Mouse (Mus musculus) heart, adult 2 months (tissue): ENCODE data around the gene Gm43064. TPM values are rescaled to one million over a fixed set of nuclear protein-coding genes. Genes with fewer than 3 reads are reported as not detected.
"Not testable (repeated sequence)": the region's sequence is repeated elsewhere in the genome, so short reads cannot be mapped to it uniquely, and the experiment has no call there.

ENCODE experiments used
- DNase-seq, 2 experiments: peaks; one replicate each; pipeline ENCODE4 v3.0.0; 2021
- H3K27ac ChIP-seq: fragments of 200-600 bp; 2 replicates; pipeline ENCODE4 v1.8.1; 2022
- H3K27me3 ChIP-seq: fragments of 200-500 bp; 2 replicates; pipeline ENCODE4 v1.6.1; 2012; ENCODE audit warnings: mild to moderate bottlenecking, low read length, inconsistent platforms, mixed read lengths; ENCODE audit not compliant: control insufficient read depth, insufficient read depth
- H3K36me3 ChIP-seq: fragments of 200-500 bp; 2 replicates; pipeline ENCODE4 v1.6.1; 2012; ENCODE audit warnings: low read length, inconsistent platforms; ENCODE audit not compliant: control insufficient read depth, insufficient read depth
- H3K4me1 ChIP-seq: fragments of 200-500 bp; 2 replicates; pipeline ENCODE4 v1.6.1; 2011; ENCODE audit warnings: low read length; ENCODE audit not compliant: control insufficient read depth, insufficient read depth
- H3K4me3 ChIP-seq: fragments of 200-600 bp; 2 replicates; pipeline ENCODE4 v1.8.1; 2022
- H3K79me2 ChIP-seq: fragments of 200-500 bp; replicated peaks from 2 replicates; pipeline ENCODE4 v1.6.1; 2012; ENCODE audit warnings: mild to moderate bottlenecking, inconsistent platforms, low read length, moderate library complexity, mixed read lengths; ENCODE audit not compliant: control insufficient read depth, insufficient read depth
- H3K9ac ChIP-seq: fragments of 200-500 bp; 2 replicates; pipeline ENCODE4 v1.6.1; 2012; ENCODE audit warnings: low read depth, mild to moderate bottlenecking, control low read depth, inconsistent platforms, low read length, mixed read lengths
- CTCF ChIP-seq: fragments of 200-600 bp; IDR thresholded peaks from 2 replicates; pipeline ENCODE4 v1.8.1; 2022; ENCODE audit warnings: antibody characterized with exemption, mild to moderate bottlenecking, moderate library complexity
- EP300 ChIP-seq: fragments of 200-500 bp; IDR thresholded peaks from 2 replicates; pipeline ENCODE4 v1.6.1; 2011; ENCODE audit warnings: low read depth, low read length, control low read depth; ENCODE audit not compliant: insufficient read depth
- POLR2A ChIP-seq: fragments of 200-500 bp; IDR thresholded peaks from 2 replicates; pipeline ENCODE4 v1.6.1; 2011; ENCODE audit warnings: mild to moderate bottlenecking, low read depth, low read length, control low read depth; ENCODE audit not compliant: insufficient read depth
- WGBS: fragments of 180-500 bp; shearing (Covaris S2); methylation state at CpG from one replicate; pipeline ENCODE4 v1.1.7; 2018; 5-methylcytosine and 5-hydroxymethylcytosine counted together
- intact Hi-C: fragments of 180-260 bp; cut with DNase I; formaldehyde crosslinking; loops from one replicate; pipeline ENCODE4 v1.15.1; 2025
- polyA plus RNA-seq: library from polyadenylated mRNA; depleted of rRNA; stranded (reverse); fragments of >200 nt; gene quantifications from 2 replicates; pipeline ENCODE4 v1.2.3, GENCODE M21; 2012
- total RNA-seq, 2 experiments: library from RNA; stranded (reverse); gene quantifications; 2 replicates each; pipeline ENCODE4 v1.2.3; 2021

Gene Gm43064
- total and polyA plus RNA-seq, 3 experiments = 0.10 TPM; not detected in 2

GRCm38 (mm10) chr3:103835951-103836310 is 26.6 kb downstream of the Gm43064 start:
- WGBS = 74% methylated on average over 10 of the region's 10 CpGs
- no peak overlapping the region for H3K9ac ChIP-seq
- H3K27ac ChIP-seq = no peak overlapping the region
- no peak for TF ChIP-seq CTCF
- TF ChIP-seq EP300 = no peak
- intact Hi-C loops = no loop called here
- no peak for DNase-seq
- H3K4me1 ChIP-seq = no peaks in the 10 kb centered on the region
- H3K27me3 ChIP-seq = no peaks in the 10 kb centered on the region
- H3K36me3 ChIP-seq = no peaks in the 10 kb centered on the region
- no peak overlapping the region for H3K4me3 ChIP-seq
- no peaks in the 10 kb centered on the region for H3K79me2 ChIP-seq

- TF ChIP-seq POLR2A (no peak), EP300 (no peak), CTCF (no peak)
- no peak overlapping the region for H3K4me3 ChIP-seq
- intact Hi-C loops = no loop called here
- no peak for DNase-seq
- no peaks in the 10 kb centered on the region for H3K27me3 ChIP-seq
- H3K9ac ChIP-seq = no peak overlapping the region
- H3K79me2 ChIP-seq = no peaks in the 10 kb centered on the region
- H3K27ac ChIP-seq = no peak overlapping the region
- H3K4me1 ChIP-seq = no peaks in the 10 kb centered on the region
- H3K36me3 ChIP-seq = no peaks in the 10 kb centered on the region
- WGBS = 92% methylated on average over 5 of the region's 5 CpGs
Observed at GRCm38 (mm10) chr3:103836453-103836852, 27.1 kb downstream of the Gm43064 start.

- Histone ChIP-seq H3K4me3 (no peak overlapping the region), H3K79me2 (no peaks in the 10 kb centered on the region), H3K9ac (no peak overlapping the region), H3K4me1 (no peaks in the 10 kb centered on the region), H3K36me3 (no peaks in the 10 kb centered on the region), H3K27me3 (no peaks in the 10 kb centered on the region), H3K27ac (no peak overlapping the region)
- intact Hi-C loops = no loop called here
- no peak for TF ChIP-seq CTCF
- TF ChIP-seq POLR2A = no peak
- no peak for TF ChIP-seq EP300
- DNase-seq = no peak
- WGBS = 89% methylated on average over 6 of the region's 6 CpGs
Observed at GRCm38 (mm10) chr3:103839711-103840110, 30.3 kb downstream of the Gm43064 start.

GRCm38 (mm10) chr3:103840195-103840594 is 30.8 kb downstream of the Gm43064 start:
- H3K27me3 ChIP-seq, DNase-seq, H3K4me3 ChIP-seq, H3K4me1 ChIP-seq, H3K36me3 ChIP-seq, H3K27ac ChIP-seq, H3K79me2 ChIP-seq, intact Hi-C loops, H3K9ac ChIP-seq: not testable (repeated sequence)
- WGBS = 86% methylated on average over 3 of the region's 3 CpGs

GRCm38 (mm10) chr3:103840946-103841345 is 31.6 kb downstream of the Gm43064 start:
- H3K9ac ChIP-seq, H3K27ac ChIP-seq, H3K4me1 ChIP-seq, H3K4me3 ChIP-seq, H3K36me3 ChIP-seq, intact Hi-C loops, H3K79me2 ChIP-seq, H3K27me3 ChIP-seq, DNase-seq: not testable (repeated sequence)
- WGBS = 86% methylated on average over 7 of the region's 7 CpGs

- no peaks in the 10 kb centered on the region for H3K4me1 ChIP-seq
- TF ChIP-seq POLR2A (no peak), EP300 (no peak), CTCF (no peak)
- no peak overlapping the region for H3K4me3 ChIP-seq
- H3K27me3 ChIP-seq = no peaks in the 10 kb centered on the region
- no peak overlapping the region for H3K9ac ChIP-seq
- no peaks in the 10 kb centered on the region for H3K36me3 ChIP-seq
- no peak overlapping the region for H3K27ac ChIP-seq
- DNase-seq = no peak
- no peaks in the 10 kb centered on the region for H3K79me2 ChIP-seq
- intact Hi-C loops = loop anchor here (5.0 kb wide), 1 partner anchor 36 kb away; no protein-coding TSS in a partner anchor
- WGBS = 72% methylated on average over 9 of the region's 9 CpGs
Observed at GRCm38 (mm10) chr3:103850644-103851363, 41.4 kb downstream of the Gm43064 start.

GRCm38 (mm10) chr3:103851481-103851880 is 42.1 kb downstream of the Gm43064 start:
- no peak for DNase-seq
- Histone ChIP-seq H3K36me3 (no peaks in the 10 kb centered on the region), H3K9ac (no peak overlapping the region), H3K4me3 (no peak overlapping the region), H3K27me3 (no peaks in the 10 kb centered on the region), H3K4me1 (no peaks in the 10 kb centered on the region), H3K79me2 (no peaks in the 10 kb centered on the region), H3K27ac (no peak overlapping the region)
- WGBS = 88% methylated on average over 6 of the region's 6 CpGs
- TF ChIP-seq CTCF (no peak), POLR2A (no peak), EP300 (no peak)
- intact Hi-C loops = loop anchor here (5.0 kb wide), 1 partner anchor 36 kb away; no protein-coding TSS in a partner anchor
